Mouse (Mus musculus) regulatory T cell (primary cell): Measurements from ENCODE around the gene Gfpt1.
"Not testable (repeated sequence)": the region's sequence is repeated elsewhere in the genome, so short reads cannot be mapped to it uniquely, and the experiment has no call there.

Experiments
- in situ Hi-C: fragments of 300-600 bp; cut with MboI, MseI; formaldehyde crosslinking; loops from one replicate; pipeline ENCODE4 v1.15.1; 2025; ENCODE audit warnings: high pct_unique_total_duplicates

Gfpt1 gene

DNA sequence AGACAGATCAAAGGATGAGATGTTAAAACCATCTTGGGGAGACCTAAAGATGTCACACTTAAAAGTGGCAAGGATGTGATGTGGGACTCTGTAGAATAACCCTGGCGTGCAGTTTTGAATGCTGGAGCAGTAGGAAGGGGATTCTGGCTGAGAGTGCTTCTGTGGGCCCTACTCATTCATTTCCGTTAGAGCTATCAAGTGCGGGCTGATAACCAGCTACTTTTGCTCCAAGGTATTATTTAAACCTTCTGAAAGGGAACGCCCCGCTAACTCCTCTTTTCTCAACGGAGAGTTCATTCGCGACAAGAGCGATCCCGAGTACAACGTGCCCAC lies 676 bp upstream of the Gfpt1 start:
- in situ Hi-C loops = no loop called here

DNA sequence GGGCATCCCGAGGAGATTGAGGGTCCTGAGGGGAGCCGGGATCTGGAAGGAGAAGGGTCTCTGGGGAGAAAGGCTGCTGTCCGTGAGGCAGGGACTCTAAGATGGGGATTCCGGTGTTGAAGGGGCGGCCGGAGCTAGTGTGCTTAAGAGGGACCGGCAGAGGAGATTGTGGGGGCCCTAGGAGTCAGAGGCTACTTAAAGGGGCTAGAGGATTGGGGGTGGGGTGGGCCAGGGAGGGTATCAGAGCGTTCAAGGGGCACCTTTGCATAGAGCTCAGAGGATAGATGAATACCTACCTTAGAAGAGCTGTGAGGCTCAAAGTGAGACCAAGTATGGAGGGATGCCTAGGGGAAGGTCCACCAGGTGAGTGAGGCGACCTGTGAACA lies 478 bp downstream of the Gfpt1 start:
- in situ Hi-C loops = no loop called here

DNA sequence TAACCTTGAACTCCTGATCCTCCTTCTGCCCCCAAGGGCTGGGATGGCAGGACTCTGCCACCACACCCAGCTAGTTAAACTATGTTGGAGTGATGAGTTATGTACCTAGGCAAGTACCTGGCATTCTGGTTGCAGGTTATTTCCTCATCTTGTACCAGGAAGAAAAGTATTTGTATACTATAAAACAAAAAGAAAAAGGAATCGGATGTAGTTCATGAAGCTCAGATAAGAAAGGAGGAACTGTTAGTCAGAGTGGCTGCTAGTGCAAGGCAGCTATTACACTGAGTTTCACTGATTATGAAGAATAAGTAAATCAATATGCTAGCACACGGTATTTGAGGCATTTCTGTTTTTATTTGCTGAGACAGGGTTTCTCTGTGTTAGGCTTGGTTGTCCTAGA lies 2.2 kb downstream of the Gfpt1 start:
- in situ Hi-C loops = no loop called here

DNA sequence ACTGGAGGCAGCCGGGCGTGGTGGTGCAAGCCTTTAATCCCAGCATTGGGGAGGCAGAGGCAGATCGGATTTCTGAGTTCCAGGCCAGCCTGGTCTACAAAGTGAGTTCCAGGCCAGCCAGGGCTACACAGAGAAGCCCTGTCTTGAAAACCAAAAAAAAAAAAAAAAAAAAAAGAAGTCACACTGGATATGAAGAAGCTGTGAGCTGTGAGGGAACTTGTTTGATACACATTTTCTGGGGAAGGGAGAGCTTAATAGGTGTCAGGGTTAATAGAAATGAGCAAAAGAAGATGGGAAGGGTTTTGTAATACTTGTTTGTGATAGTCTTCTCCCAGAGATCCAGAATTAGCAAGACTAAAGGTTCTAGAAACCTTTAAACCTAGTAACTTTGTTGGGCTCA lies 2.9 kb downstream of the Gfpt1 start:
- in situ Hi-C loops = no loop called here

DNA sequence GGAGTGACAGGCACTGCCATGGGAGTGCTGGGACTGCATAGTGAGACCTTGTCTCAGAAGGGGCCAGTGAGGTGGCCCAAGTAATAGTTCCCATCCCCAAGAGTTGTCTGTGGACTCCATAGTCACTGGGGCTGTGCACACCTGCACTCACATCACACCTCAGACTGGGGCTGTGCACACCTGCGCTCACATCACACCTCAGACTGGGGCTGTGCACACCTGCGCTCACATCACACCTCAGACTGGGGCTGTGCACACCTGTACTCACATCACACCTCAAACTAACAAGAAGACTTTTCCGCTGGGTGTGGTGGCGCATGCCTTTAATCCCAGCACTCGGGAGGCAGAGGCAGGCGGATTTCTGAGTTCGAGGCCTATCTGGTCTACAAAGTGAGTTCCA lies 6.1 kb downstream of the Gfpt1 start:
- in situ Hi-C loops = not testable (repeated sequence)

DNA sequence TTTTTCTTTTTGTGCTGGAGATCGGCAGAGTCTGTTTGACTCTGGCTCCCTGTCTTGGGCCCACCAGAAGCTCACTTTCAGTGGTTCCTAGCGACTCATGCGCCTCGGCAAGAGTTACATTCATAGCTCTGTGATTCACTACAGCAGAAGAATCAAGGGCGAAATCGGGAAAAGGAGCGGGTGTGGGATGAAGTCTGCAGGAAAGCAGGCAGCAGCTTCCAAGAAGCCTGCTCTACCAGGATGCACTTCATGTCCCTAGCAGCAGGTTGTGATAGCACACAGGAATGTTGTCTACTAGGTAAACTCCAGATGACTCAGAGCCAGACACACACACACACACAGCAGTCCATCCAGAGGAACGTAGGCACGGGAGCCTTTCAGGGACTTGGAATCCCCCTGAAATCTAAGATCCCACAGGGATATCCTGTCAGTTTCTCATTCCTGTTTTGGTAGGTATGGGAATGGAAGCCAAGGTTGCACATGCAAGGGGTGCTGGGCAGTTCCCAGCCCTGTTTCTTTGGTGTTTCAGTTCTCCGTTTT lies 9.3 kb downstream of the Gfpt1 start:
- in situ Hi-C loops = no loop called here

DNA sequence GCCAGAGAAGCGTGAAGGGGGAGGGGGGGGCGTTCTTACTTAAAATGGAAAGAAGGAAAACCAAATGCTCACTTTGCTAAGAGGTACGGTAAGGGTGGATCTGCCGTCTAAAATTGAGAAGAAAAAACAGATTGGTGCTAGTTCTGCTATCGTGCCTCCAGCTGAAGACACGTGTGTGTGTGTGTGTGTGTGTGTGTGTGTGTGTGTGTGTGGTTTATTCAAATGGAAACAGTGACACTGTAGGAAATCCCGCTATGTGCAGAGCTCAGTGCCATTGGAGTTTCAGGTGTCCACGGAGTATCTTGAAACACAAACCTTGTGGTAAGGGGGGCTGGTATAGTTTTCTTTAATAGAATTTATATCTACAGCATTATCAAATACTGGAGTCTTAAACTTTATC lies 11.5 kb downstream of the Gfpt1 start:
- in situ Hi-C loops = no loop called here

DNA sequence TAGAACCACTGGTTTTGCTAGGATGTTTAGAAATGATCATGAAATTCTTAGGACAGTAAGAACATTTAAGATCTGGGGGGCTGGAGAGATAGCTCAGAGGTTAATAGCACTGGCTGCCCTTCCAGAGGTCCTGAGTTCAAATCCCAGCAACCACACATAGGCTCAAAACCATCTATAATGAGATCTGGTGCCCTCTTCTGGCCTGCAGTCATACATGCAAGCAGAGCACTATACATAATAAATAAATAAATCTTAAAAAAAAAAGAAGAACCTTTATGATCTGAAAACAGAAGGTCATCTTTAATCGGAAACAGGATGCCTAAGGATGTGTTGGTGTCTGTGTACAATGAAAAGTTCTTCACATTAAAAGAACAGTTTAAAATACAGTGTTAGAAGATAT lies 17.1 kb downstream of the Gfpt1 start:
- in situ Hi-C loops = loop anchor here (10.0 kb wide), 1 partner anchor 985 kb away; the partner anchor contains the start of gene Rab7

DNA sequence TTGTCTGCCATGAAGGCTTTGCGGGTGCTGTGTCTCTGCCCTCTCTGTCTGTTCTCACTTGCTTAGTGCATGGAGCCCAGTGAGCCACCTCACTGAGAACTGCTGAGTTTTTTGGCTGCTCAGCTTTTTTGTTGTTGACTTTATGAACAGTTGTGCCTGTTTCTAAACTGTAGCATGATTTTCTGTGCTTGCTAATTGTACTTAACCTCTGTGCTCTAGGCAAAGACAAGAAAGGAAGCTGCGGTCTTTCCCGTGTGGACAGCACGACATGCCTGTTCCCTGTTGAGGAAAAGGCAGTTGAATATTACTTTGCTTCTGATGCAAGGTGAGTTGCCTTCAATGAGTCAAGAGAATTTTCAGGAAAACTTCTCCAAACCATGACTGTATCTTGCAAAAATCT lies 20.9 kb downstream of the Gfpt1 start:
- in situ Hi-C loops = loop anchor here (10.0 kb wide), 1 partner anchor 981 kb away; the partner anchor contains the start of gene Rab7

DNA sequence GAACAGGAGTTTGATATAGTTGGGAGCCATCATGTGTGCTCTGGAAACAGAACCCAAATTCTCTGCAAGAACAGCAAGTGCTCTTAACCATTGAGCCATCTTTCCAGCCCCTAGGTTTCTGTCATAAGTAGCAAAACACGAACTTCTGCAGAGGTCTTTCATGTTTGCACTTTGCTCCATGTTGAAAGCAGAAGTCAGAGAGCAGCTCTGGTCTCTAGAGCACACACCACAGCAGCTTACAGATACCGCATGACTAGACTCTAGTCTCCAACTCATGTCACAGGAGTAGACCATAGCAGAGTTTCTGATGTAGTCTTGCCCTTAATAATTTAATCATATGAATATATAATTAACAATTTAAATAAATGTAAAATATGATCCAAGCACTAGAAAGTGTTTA lies 25.6 kb downstream of the Gfpt1 start:
- in situ Hi-C loops = loop anchor here (10.0 kb wide), 1 partner anchor 977 kb away; the partner anchor contains the start of gene Rab7

DNA sequence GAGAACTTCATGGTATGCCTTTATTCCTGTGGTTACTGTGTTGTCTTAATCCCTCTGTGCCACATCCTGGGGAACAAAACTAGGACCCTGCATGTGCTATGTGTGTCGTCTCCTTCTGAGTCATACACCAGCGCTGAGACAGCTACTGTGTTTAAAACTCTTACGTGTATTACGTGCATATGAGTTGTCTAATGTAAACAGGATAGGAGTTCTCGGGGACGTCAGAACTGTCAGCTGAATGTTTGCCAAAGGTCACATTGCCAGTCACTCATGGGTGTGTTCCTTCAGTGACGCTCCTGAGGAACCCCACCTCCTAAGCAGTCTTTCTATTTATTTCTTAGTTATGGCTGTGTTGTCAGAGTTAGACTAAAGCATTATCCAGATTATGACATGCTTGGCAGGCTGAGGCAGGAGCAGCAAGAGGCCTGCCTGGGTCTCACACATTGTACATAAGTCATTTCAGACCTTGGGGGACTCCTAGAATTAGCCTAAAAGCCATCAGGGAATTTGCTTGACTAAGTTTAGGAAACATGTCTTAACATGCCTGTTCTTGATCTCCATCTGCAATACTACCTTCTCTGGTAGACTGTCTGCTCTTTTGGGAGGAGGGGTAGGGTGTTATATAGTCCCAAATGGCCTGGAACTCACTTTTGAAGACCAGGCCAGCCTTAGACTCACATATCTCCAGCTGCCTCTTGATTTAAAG lies 26.7 kb downstream of the Gfpt1 start:
- in situ Hi-C loops = loop anchor here (10.0 kb wide), 1 partner anchor 975 kb away; the partner anchor contains the start of gene Rab7

DNA sequence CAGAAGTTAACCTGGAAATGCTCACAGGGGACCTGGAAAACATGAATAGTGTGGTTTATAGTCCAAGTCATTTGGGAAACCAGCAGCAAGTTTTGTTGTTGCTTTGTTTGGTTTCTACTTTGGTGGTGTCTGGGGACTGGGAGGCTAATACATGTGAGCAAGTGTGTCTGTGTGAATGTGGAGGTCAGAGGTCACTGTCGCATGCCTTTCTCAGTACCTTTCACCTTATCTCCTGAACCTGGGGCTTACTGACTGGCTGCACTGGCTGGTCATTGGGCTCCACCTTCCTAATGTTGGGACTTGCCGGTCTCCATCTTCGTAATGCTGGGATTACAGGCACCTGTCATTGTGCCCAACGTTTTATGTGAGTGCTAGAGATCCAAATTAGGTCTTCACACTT lies 28.0 kb downstream of the Gfpt1 start:
- in situ Hi-C loops = no loop called here

DNA sequence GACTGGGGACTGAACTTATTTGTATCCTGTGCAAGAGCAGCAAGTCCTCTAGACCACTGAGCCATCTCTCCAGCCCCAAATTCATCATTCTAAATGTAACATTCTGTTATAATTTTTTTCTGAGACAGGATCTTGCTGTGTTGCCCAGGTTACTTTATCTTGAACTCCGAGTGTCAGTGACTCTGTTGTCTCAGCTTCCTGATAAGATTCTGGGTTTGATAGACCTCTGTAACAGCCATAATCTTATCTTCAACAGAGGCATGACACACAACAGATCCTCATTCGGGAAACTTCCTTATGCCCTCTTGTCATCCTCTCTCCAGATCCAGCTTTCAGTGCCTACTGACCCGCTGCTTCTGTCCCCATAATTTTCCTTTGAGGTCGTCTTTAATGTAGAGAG lies 30.1 kb downstream of the Gfpt1 start:
- in situ Hi-C loops = no loop called here

DNA sequence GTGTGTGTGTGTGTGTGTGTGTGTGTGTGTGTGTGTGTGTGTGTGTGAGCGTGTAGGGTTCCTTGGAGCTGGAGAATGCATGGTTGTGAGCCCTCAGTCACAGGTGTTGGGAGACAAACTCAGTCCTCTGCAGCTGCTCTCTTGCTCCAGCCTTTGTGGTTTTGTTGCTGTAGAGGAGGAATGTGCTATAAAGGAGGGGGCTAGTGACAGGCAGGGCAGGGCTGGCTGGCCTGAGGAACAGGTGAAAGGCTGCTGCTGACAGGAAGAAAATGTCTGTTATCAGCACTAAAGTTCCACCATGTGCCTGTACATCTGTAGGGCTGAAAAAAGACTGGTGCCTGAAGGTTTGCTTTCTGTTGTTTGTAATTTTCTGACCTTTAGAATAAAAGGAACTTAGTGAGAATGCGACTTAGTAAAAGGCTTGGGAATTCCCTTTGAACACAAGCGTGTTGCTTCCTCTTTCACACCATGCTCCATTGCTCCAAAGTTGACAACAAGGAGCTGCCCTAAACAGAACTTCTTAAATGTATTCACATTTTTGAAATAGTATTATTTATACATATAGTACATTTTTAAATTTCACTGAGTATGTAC lies 32.5 kb downstream of the Gfpt1 start:
- in situ Hi-C loops = no loop called here

DNA sequence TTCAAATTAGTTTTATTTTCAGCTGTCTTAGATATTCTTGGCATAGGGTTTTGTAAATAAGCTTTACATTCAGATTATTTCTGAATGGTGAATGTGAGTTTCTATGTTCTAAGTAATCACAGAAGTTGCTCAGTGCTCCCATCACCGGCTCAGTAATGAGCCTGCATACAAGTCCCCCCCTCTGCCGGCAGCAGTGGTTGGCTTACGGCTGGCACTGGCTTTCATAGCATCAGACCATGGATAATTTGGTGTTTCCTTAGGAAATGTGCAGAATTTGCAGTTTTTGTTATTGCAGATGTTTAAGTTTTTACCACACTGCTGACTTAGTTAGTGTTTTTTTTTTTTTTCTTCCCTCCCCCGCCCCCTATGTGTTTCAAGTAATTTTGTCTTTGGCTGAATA lies 36.8 kb downstream of the Gfpt1 start:
- in situ Hi-C loops = no loop called here

DNA sequence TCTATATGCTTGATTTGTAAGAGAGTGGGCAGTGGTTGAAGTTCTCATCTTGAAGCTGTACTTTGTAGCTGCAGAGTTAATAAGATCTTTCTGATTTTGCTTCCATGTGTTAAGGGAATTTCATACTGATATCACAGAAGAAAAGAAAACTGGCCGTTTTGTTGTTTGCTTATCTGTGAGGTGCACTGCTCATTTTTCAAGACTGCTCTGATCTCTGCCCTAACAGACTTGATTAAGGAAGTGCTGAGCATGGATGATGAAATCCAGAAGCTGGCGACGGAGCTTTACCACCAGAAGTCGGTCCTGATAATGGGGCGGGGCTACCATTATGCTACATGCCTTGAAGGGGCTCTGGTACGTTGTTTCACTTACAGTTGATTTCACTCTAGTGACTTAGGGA lies 42.4 kb downstream of the Gfpt1 start:
- in situ Hi-C loops = no loop called here

DNA sequence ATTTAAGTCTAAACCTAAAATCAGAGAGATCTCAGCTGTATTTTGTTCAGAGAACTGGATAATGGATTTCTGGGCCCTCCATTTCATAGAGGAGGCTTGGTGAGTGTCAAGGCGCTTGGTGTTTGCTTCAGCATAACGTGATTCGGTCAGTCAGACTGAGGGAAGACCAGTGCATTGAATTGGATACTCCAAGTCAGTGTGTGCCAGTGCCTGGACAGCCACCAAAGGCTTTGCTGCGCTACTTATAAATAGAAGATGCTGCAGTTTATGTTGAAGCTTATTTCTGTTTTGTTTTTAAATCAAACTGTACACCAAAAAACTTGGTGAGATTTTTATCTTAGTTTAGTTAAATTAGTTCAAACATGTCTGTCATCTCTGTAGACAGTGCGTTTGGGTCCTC lies 45.7 kb downstream of the Gfpt1 start:
- in situ Hi-C loops = no loop called here

DNA sequence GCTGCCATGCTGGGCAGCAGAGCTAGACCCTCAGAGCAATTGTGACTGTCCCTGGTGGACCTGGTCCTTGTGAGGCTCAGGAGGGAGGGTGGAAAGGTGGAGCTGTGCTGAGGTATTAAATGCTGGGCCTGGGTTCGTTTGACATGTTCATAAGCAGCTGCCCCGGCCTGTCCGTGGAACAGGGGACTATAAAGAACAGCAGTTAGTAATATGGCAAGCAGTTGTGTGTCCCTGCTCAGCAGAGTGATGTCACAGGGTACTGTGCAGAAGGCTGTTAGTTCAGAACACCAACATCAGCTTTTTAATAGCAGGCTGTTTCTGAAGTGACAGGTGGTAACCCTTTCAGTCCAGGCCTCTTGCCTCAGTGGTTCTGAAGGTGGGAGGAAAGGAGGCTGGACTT lies 48.2 kb downstream of the Gfpt1 start:
- in situ Hi-C loops = no loop called here

DNA sequence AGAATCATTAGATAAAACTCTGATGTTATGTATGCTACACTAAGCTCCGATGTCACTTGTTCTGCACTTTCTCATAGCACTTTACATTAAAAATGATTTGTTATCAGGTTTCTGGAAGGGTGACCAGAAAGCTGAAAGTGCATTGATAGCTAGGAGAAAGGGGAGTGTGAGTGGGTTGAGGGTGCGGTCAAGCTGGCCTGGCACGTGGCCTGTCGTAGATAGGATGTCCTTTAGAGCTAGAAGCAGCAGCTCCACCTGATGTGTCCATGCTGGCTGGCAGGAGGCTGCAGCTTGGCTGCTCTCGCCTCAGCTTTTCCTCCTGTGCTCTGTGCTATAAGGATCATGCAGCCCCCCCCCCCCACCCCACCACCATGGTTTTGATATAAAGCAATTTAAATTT lies 49.8 kb downstream of the Gfpt1 start:
- in situ Hi-C loops = no loop called here

DNA sequence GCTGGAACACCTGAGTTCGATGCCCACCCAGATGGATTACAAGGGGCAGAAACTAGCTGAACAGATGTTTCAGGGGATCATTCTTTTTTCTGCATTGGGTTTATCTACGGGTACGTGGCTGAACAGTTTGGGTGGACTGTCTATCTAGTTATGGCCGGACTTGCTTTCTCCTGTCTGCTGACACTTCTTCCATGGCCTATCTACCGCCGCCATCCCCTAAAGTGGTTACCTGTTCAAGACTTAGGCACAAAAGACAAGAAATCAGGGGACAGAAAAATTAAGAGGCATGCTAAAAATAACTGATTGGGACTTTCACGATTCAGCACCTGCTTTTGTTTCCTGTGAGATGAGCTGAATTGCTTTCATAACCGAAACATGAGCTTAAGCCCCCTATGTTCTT lies 51.0 kb downstream of the Gfpt1 start:
- in situ Hi-C loops = not testable (repeated sequence)

DNA sequence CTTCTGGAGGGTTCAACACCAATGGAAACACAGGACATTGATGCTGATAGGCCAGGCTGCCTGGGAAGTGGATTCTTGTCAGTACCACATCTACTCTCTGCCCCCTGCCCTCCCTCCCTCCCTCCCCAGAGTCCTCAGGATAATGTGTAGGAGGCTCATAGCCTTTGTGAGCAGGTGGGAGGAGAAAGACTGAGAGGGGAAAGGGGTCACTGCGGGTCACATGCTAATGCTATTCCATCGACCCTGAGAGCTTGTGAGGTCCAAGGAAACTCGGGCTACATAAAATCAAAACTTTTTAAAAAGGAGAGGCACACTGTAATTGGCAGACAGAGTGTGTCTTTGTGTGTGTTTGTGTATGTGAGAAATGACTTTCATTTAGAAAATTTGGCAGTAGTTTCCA lies 56.6 kb downstream of the Gfpt1 start:
- in situ Hi-C loops = no loop called here

DNA sequence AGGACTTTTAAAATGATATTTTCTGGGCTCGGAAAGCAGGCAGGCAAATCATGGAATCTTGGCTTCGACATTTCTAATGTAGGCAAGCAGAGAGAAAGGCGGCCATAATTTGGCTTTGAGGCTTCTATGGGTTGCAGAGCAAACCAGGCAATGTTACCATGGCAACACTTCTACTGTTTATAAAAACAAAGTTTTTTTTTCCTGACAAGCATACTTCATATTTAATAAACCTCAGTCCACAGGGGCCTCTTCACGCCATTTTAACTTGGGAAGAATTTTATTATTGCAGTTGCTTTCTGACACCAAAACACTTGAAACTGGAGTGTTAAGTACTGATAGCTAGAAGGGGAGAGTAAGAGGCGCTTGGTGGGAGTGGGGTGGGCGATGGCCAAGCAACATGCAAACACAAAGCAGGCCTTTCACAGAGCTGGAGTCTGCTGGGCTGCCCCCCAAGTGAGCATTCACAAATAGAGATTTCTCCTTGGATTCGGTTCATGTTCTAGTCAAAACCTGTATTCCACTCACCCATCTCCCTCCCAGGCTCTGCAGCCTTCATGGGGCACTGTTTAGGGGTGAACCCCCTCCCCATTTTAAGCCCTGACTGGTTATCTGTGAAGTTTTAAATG lies 57.1 kb downstream of the Gfpt1 start:
- in situ Hi-C loops = no loop called here
